Mouse (Mus musculus) MEL (cell line): Measurements from ENCODE around the gene Sptlc2. TPM values are rescaled to one million over a fixed set of nuclear protein-coding genes. Genes with fewer than 3 reads are reported as not detected.

ENCODE experiments used
- DNase-seq: peaks from one replicate; pipeline ENCODE4 v3.0.0; 2011; ENCODE audit warnings: low read depth, low spot score
- H3K27ac ChIP-seq: 2 replicates; pipeline ENCODE4 v1.5.1; 2012; ENCODE audit warnings: low read depth, mild to moderate bottlenecking, control low read depth, low read length, moderate library complexity; ENCODE audit not compliant: control insufficient read depth
- H3K27me3 ChIP-seq, 2 experiments: fragments of 150-350 bp in 1 of 2; sonication (generic) in 1 of 2; 2 replicates each; pipeline ENCODE4 v1.6.1; 2012; ENCODE audit warnings: low read length in 2 of 2, mild to moderate bottlenecking in 2 of 2, improper control_type of control experiment in 1 of 2, moderate library complexity in 1 of 2; ENCODE audit not compliant: insufficient read depth in 2 of 2, control insufficient read depth in 1 of 2
- H3K36me3 ChIP-seq, 2 experiments: 2 replicates each; pipeline ENCODE4 v1.6.1; 2012 to 2014; ENCODE audit warnings: low read length in 2 of 2, improper control_type of control experiment in 1 of 2, inconsistent platforms in 1 of 2, mild to moderate bottlenecking in 1 of 2; ENCODE audit not compliant: insufficient read depth in 2 of 2, control insufficient read depth in 1 of 2
- H3K4me1 ChIP-seq, 2 experiments: fragments of 150-350 bp in 1 of 2; sonication (generic) in 1 of 2; 2 replicates each; pipeline ENCODE4 v1.6.1; 2012; ENCODE audit warnings: low read length in 2 of 2, improper control_type of control experiment in 1 of 2, mild to moderate bottlenecking in 1 of 2; ENCODE audit not compliant: insufficient read depth in 2 of 2, control insufficient read depth in 1 of 2
- H3K4me3 ChIP-seq, 2 experiments: fragments of 150-350 bp in 1 of 2; sonication (generic) in 1 of 2; 2 replicates each; pipeline ENCODE4 v1.5.1; 2012; ENCODE audit warnings: low read depth in 2 of 2, low read length in 2 of 2, mild to moderate bottlenecking in 2 of 2, moderate library complexity in 2 of 2, control low read depth in 1 of 2, improper control_type of control experiment in 1 of 2; ENCODE audit not compliant: control insufficient read depth in 1 of 2, insufficient read depth in 1 of 2
- H3K79me2 ChIP-seq: 2 replicates; pipeline ENCODE4 v1.6.1; 2012; ENCODE audit warnings: mild to moderate bottlenecking, low read length, moderate library complexity; ENCODE audit not compliant: control insufficient read depth, poor library complexity, insufficient read depth
- H3K9ac ChIP-seq: 2 replicates; pipeline ENCODE4 v1.6.1; 2012; ENCODE audit warnings: low read depth, mild to moderate bottlenecking, control low read depth, low read length, moderate library complexity; ENCODE audit not compliant: control insufficient read depth, poor library complexity, severe bottlenecking
- H3K9me3 ChIP-seq: fragments of 150-350 bp; sonication (generic); replicated peaks from 2 replicates; pipeline ENCODE4 v1.6.1; 2012; ENCODE audit warnings: mild to moderate bottlenecking, low read length, improper control_type of control experiment, moderate library complexity; ENCODE audit not compliant: insufficient read depth
- CHD1 ChIP-seq: IDR thresholded peaks from 2 replicates; pipeline ENCODE4 v1.6.1; 2012; ENCODE audit warnings: low read depth, mild to moderate bottlenecking, inconsistent platforms, low read length, improper control_type of control experiment
- CTCF ChIP-seq, 3 experiments: IDR thresholded peaks in 2 of 3; conservative IDR thresholded peaks in 1 of 3; 2 replicates each; pipeline ENCODE4 v1.5.1; 2011 to 2012; ENCODE audit warnings: low read length in 3 of 3, low read depth in 2 of 3, mild to moderate bottlenecking in 2 of 3, improper control_type of control experiment in 1 of 3, inconsistent platforms in 1 of 3, mixed read lengths in 1 of 3, moderate library complexity in 1 of 3; ENCODE audit not compliant: control insufficient read depth in 1 of 3, insufficient read depth in 1 of 3, poor library complexity in 1 of 3, severe bottlenecking in 1 of 3
- E2F4 ChIP-seq: IDR thresholded peaks from 2 replicates; pipeline ENCODE4 v1.6.1; 2011; ENCODE audit warnings: low read depth, low read length, improper control_type of control experiment, borderline replicate concordance
- GATA1 ChIP-seq: IDR thresholded peaks from 2 replicates; pipeline ENCODE4 v1.6.1; 2011; ENCODE audit warnings: low read depth, low read length, improper control_type of control experiment
- HCFC1 ChIP-seq: IDR thresholded peaks from 2 replicates; pipeline ENCODE4 v1.6.1; 2012; ENCODE audit warnings: low read depth, mild to moderate bottlenecking, inconsistent platforms, low read length, improper control_type of control experiment, moderate library complexity
- MAFK ChIP-seq: IDR thresholded peaks from 2 replicates; pipeline ENCODE4 v1.6.1; 2011; ENCODE audit warnings: low read depth, mild to moderate bottlenecking, low read length, improper control_type of control experiment, borderline replicate concordance
- MAZ ChIP-seq: IDR thresholded peaks from 2 replicates; pipeline ENCODE4 v1.6.1; 2012; ENCODE audit warnings: low read depth, mild to moderate bottlenecking, inconsistent platforms, low read length, improper control_type of control experiment
- MYB ChIP-seq: IDR thresholded peaks from 2 replicates; pipeline ENCODE4 v1.6.1; 2011; ENCODE audit warnings: mild to moderate bottlenecking, low read depth, low read length, improper control_type of control experiment
- NRF1 ChIP-seq: IDR thresholded peaks from 2 replicates; pipeline ENCODE4 v1.6.1; 2014; ENCODE audit warnings: low read depth, mild to moderate bottlenecking, inconsistent platforms, low read length, improper control_type of control experiment, moderate library complexity; ENCODE audit not compliant: poor library complexity, insufficient read depth, severe bottlenecking
- POLR2A ChIP-seq, 2 experiments: IDR thresholded peaks; 2 replicates each; pipeline ENCODE4 v1.6.1; 2011 to 2012; ENCODE audit warnings: low read length in 2 of 2, mild to moderate bottlenecking in 2 of 2, control low read depth in 1 of 2, improper control_type of control experiment in 1 of 2, low read depth in 1 of 2, moderate library complexity in 1 of 2; ENCODE audit not compliant: control insufficient read depth in 1 of 2, insufficient read depth in 1 of 2, poor library complexity in 1 of 2
- SMC3 ChIP-seq: IDR thresholded peaks from 2 replicates; pipeline ENCODE4 v1.6.1; 2011; ENCODE audit warnings: low read depth, low read length, improper control_type of control experiment
- TAL1 ChIP-seq: IDR thresholded peaks from 2 replicates; pipeline ENCODE4 v1.6.1; 2012; ENCODE audit warnings: mild to moderate bottlenecking, inconsistent platforms, low read length, moderate library complexity, mixed read lengths
- USF1 ChIP-seq: IDR thresholded peaks from 2 replicates; pipeline ENCODE4 v1.6.1; 2014; ENCODE audit warnings: low read depth, mild to moderate bottlenecking, inconsistent platforms, low read length, improper control_type of control experiment, moderate library complexity
- ZC3H11A ChIP-seq: IDR thresholded peaks from 2 replicates; pipeline ENCODE4 v1.6.1; 2012; ENCODE audit warnings: low read depth, mild to moderate bottlenecking, inconsistent platforms, low read length, improper control_type of control experiment
- ZMIZ1 ChIP-seq: IDR thresholded peaks from 2 replicates; pipeline ENCODE4 v1.6.1; 2012; ENCODE audit warnings: low read depth, mild to moderate bottlenecking, inconsistent platforms, low read length, improper control_type of control experiment, moderate library complexity
- polyA plus RNA-seq, 2 experiments: library from polyadenylated mRNA; stranded (reverse) in 1 of 2; unstranded in 1 of 2; fragments of >175 nt in 1 of 2; fragments of >200 nt in 1 of 2; gene quantifications; 2 replicates each; pipeline versions ENCODE4 v1.2.1 to v1.2.4; 2012; ENCODE audit warnings: low replicate concordance in 2 of 2, low read depth in 1 of 2; ENCODE audit not compliant: insufficient read length in 2 of 2, insufficient read depth in 1 of 2, missing spikeins in 1 of 2
- total RNA-seq: library from RNA; depleted of rRNA; stranded (reverse); fragments of 300-350 nt; gene quantifications from 2 replicates; pipeline ENCODE4 v1.2.3, GENCODE M21; 2012

Sptlc2 gene
- total and polyA plus RNA-seq, 3 experiments = 61.6 to 75.9 TPM; not detected in 1

- H3K36me3 ChIP-seq = peaks cover 0 to 18% of the 10 kb centered on the region in 2 experiments; a peak in 2 of 4 replicates
Measured at GRCm38 (mm10) chr12:87369319-87369718, 18.8 kb downstream of the Sptlc2 start.

GRCm38 (mm10) chr12:87368092-87368491 lies 20.1 kb downstream of the Sptlc2 start:
- H3K79me2 ChIP-seq = peaks cover 1% of the 10 kb centered on the region; the same call in 1 of the 2 replicates
- H3K27me3 ChIP-seq = no peaks in the 10 kb centered on the region
- TF ChIP-seq POLR2A (IDR thresholded peaks at IDR 0.05; ENCODE audit: control insufficient read depth in 1 of 2, insufficient read depth in 1 of 2, low read depth in 1 of 2, low read length in 2 of 2, poor library complexity in 1 of 2) (no peak), GATA1 (0 out of 2 replicates have a peak, but pooled peaks have one; percentile 17)
- peaks cover 0 to 18% of the 10 kb centered on the region in 2 experiments; a peak in 2 of 4 replicates for H3K36me3 ChIP-seq
- H3K9ac ChIP-seq = no peak overlapping the region
- no peaks in the 10 kb centered on the region for H3K9me3 ChIP-seq
- DNase-seq = no peak
- no peak overlapping the region for H3K4me3 ChIP-seq
- no peak overlapping the region for H3K27ac ChIP-seq
- no peaks in the 10 kb centered on the region for H3K4me1 ChIP-seq

More at GRCm38 (mm10) chr12:87369319-87369718, 18.8 kb downstream of the Sptlc2 start:
- no peak for DNase-seq
- Histone ChIP-seq H3K27ac (no peak overlapping the region), H3K4me1 (no peaks in the 10 kb centered on the region), H3K79me2 (peaks cover 1% of the 10 kb centered on the region; the same call in 1 of the 2 replicates), H3K9ac (no peak overlapping the region), H3K27me3 (no peaks in the 10 kb centered on the region), H3K4me3 (no peak overlapping the region), H3K9me3 (no peaks in the 10 kb centered on the region)
- TF ChIP-seq E2F4 (no peak), MAFK (no peak), MYB (no peak), ZC3H11A (no peak), GATA1 (no peak), CHD1 (no peak), ZMIZ1 (no peak), NRF1 (no peak), USF1 (no peak), POLR2A (IDR thresholded peaks at IDR 0.05; ENCODE audit: control insufficient read depth in 1 of 2, insufficient read depth in 1 of 2, low read depth in 1 of 2, low read length in 2 of 2, poor library complexity in 1 of 2) (no peak), MAZ (no peak)

GRCm38 (mm10) chr12:87365676-87366075 lies 22.5 kb downstream of the Sptlc2 start:
- Histone ChIP-seq H3K4me3 (no peak overlapping the region), H3K9me3 (no peaks in the 10 kb centered on the region), H3K36me3 (peaks cover 0 to 18% of the 10 kb centered on the region in 2 experiments; a peak in 2 of 4 replicates), H3K9ac (no peak overlapping the region), H3K27ac (no peak overlapping the region), H3K79me2 (no peaks in the 10 kb centered on the region; the same call in 1 of the 2 replicates), H3K4me1 (no peaks in the 10 kb centered on the region), H3K27me3 (no peaks in the 10 kb centered on the region)
- TF ChIP-seq HCFC1 = no peak
- TF ChIP-seq TAL1 = no peak
- TF ChIP-seq MAFK = no peak
- TF ChIP-seq CTCF (IDR thresholded peaks at IDR 0.05 in 2 of 3, conservative IDR thresholded peaks at IDR 0.05 in 1 of 3; ENCODE audit: control insufficient read depth in 1 of 3, insufficient read depth in 1 of 3, low read depth in 2 of 3, low read length in 3 of 3, poor library complexity in 1 of 3, severe bottlenecking in 1 of 3) = no peak
- TF ChIP-seq SMC3 = no peak
- TF ChIP-seq CHD1 = no peak
- no peak for TF ChIP-seq MAZ
- no peak for DNase-seq
